Mouse (Mus musculus): Measurements from ENCODE around the gene Spsb1.

- TF ChIP-seq CTCF (IDR thresholded peaks at IDR 0.05; ENCODE audit: insufficient read depth, low read length): no peak
- TF ChIP-seq POLR2A (IDR thresholded peaks at IDR 0.05; ENCODE audit: borderline replicate concordance, extremely low read depth, low read depth, low read length): no peak
These were observed 61.2 kb downstream of the Spsb1 start for GRCm38 (mm10) chr4:149893611-149894151.

Measured in lung, adult 2 months (tissue).